Mouse (Mus musculus) urinary bladder, postnatal 25 days (tissue): ENCODE data around the gene Dlx3.

Source experiments
- DNase-seq: peaks from one replicate; pipeline ENCODE4 v3.0.0; 2022; ENCODE audit warnings: low spot score

The Dlx3 gene

GRCm38 (mm10) chr11:95119990-95120632 lies at the start of gene Dlx3:
Dlx3 (plus strand) TSS chr11:95120119.
- DNase-seq: no peak

- DNase-seq: no peak
Observed at GRCm38 (mm10) chr11:95070140-95071107, 49.5 kb upstream of the Dlx3 start.

GRCm38 (mm10) chr11:95071266-95071665 lies 48.7 kb upstream of the Dlx3 start:
- DNase-seq: no peak

- no peak for DNase-seq
Observed at GRCm38 (mm10) chr11:95072136-95072535, 47.8 kb upstream of the Dlx3 start.

- no peak for DNase-seq
Observed at GRCm38 (mm10) chr11:95072804-95073203, 47.1 kb upstream of the Dlx3 start.

GRCm38 (mm10) chr11:95073835-95074234 lies 46.1 kb upstream of the Dlx3 start:
- no peak for DNase-seq

- DNase-seq: no peak
Observed at GRCm38 (mm10) chr11:95074694-95075093, 45.2 kb upstream of the Dlx3 start.

GRCm38 (mm10) chr11:95075197-95076040 lies 44.5 kb upstream of the Dlx3 start:
- no peak for DNase-seq

- DNase-seq: no peak
Observed at GRCm38 (mm10) chr11:95076041-95076535, 43.8 kb upstream of the Dlx3 start.

GRCm38 (mm10) chr11:95076536-95077111 lies 43.3 kb upstream of the Dlx3 start, which contains the start of gene Itga3:
Itga3 (minus strand) TSS chr11:95076801.
- DNase-seq: peak; percentile 60

GRCm38 (mm10) chr11:95077956-95078355 lies 42.0 kb upstream of the Dlx3 start:
- no peak for DNase-seq

- DNase-seq: no peak
Observed at GRCm38 (mm10) chr11:95079256-95079875, 40.6 kb upstream of the Dlx3 start.

GRCm38 (mm10) chr11:95080783-95081182 lies 39.1 kb upstream of the Dlx3 start:
- no peak for DNase-seq

GRCm38 (mm10) chr11:95082896-95083295 lies 37.0 kb upstream of the Dlx3 start:
- no peak for DNase-seq

GRCm38 (mm10) chr11:95084175-95084574 lies 35.7 kb upstream of the Dlx3 start:
- no peak for DNase-seq

GRCm38 (mm10) chr11:95084811-95085382 lies 35.0 kb upstream of the Dlx3 start:
- DNase-seq: no peak

- DNase-seq: no peak
Observed at GRCm38 (mm10) chr11:95085710-95086109, 34.2 kb upstream of the Dlx3 start.

- DNase-seq: no peak
Observed at GRCm38 (mm10) chr11:95086229-95086628, 33.7 kb upstream of the Dlx3 start.

GRCm38 (mm10) chr11:95087301-95088228 lies 32.4 kb upstream of the Dlx3 start:
- DNase-seq: no peak

GRCm38 (mm10) chr11:95088286-95088685 lies 31.6 kb upstream of the Dlx3 start:
- no peak for DNase-seq
